Mouse (Mus musculus) heart, adult 2 months (tissue): ENCODE results near the gene Lins1.

Source experiments
- EP300 ChIP-seq: fragments of 200-500 bp; IDR thresholded peaks from 2 replicates; pipeline ENCODE4 v1.6.1; 2011; ENCODE audit warnings: low read depth, low read length, control low read depth; ENCODE audit not compliant: insufficient read depth
- POLR2A ChIP-seq: fragments of 200-500 bp; IDR thresholded peaks from 2 replicates; pipeline ENCODE4 v1.6.1; 2011; ENCODE audit warnings: mild to moderate bottlenecking, low read depth, low read length, control low read depth; ENCODE audit not compliant: insufficient read depth

GRCm38 (mm10) chr7:66724954-66725353 is 35.3 kb downstream of the Lins1 start:
- TF ChIP-seq EP300 (no peak), POLR2A (no peak)
